Mouse (Mus musculus) cerebellum, postnatal 14 days (tissue): ENCODE measurements around the gene Ube2q1.

Experiments
- DNase-seq, 2 experiments: peaks; one replicate each; pipeline ENCODE4 v3.0.0; 2021; ENCODE audit warnings: mixed read lengths in 2 of 2

Ube2q1 gene

GRCm38 (mm10) chr3:89772968-89773709 lies at the start of gene Ube2q1:
Gene Ube2q1 (plus strand): TSS chr3:89773616.
- DNase-seq, result peak; percentile 98 to 99

- DNase-seq, result peak; percentile 43 to 54
These were observed 46.4 kb upstream of the Ube2q1 start for GRCm38 (mm10) chr3:89727028-89727427.

- no peak for DNase-seq
These were observed 44.6 kb upstream of the Ube2q1 start for GRCm38 (mm10) chr3:89728848-89729247.

GRCm38 (mm10) chr3:89730350-89731331 lies 42.8 kb upstream of the Ube2q1 start:
- DNase-seq, result peak; percentile 44 to 55

- DNase-seq, result no peak
These were observed 41.3 kb upstream of the Ube2q1 start for GRCm38 (mm10) chr3:89732091-89732490.

GRCm38 (mm10) chr3:89738509-89738908 lies 34.9 kb upstream of the Ube2q1 start:
- no peak for DNase-seq

GRCm38 (mm10) chr3:89752307-89752706 lies 21.1 kb upstream of the Ube2q1 start:
- DNase-seq, result peak in 1 of 2 experiments; percentile 46

- peak; percentile 75 to 81 for DNase-seq
These were observed 18.1 kb upstream of the Ube2q1 start for GRCm38 (mm10) chr3:89755283-89755682.

GRCm38 (mm10) chr3:89757851-89758250 lies 15.6 kb upstream of the Ube2q1 start:
- peak; percentile 55 to 73 for DNase-seq

- DNase-seq, result peak; percentile 79 to 88
These were observed 13.6 kb upstream of the Ube2q1 start for GRCm38 (mm10) chr3:89759786-89760185.

GRCm38 (mm10) chr3:89764119-89764724 lies 9.2 kb upstream of the Ube2q1 start, which contains the start of gene Chrnb2:
Gene Chrnb2 (minus strand): TSS chr3:89764632.
- DNase-seq, result peak; percentile 75 to 76

- no peak for DNase-seq
These were observed 3.8 kb upstream of the Ube2q1 start for GRCm38 (mm10) chr3:89769584-89769983.

- DNase-seq, result no peak
These were observed 2.9 kb upstream of the Ube2q1 start for GRCm38 (mm10) chr3:89770425-89771002.

GRCm38 (mm10) chr3:89772588-89772967 lies 838 bp upstream of the Ube2q1 start:
- peak; percentile 93 to 95 for DNase-seq

- peak; percentile 62 to 63 for DNase-seq
These were observed 360 bp downstream of the Ube2q1 start for GRCm38 (mm10) chr3:89773740-89774211.

GRCm38 (mm10) chr3:89774236-89774960 lies 982 bp downstream of the Ube2q1 start:
- no peak for DNase-seq

- DNase-seq, result no peak
These were observed 2.6 kb downstream of the Ube2q1 start for GRCm38 (mm10) chr3:89776001-89776400.

GRCm38 (mm10) chr3:89780102-89780501 lies 6.7 kb downstream of the Ube2q1 start:
- DNase-seq, result no peak

- no peak for DNase-seq
These were observed 8.2 kb downstream of the Ube2q1 start for GRCm38 (mm10) chr3:89781640-89782039.

GRCm38 (mm10) chr3:89784991-89785753 lies 11.8 kb downstream of the Ube2q1 start:
- DNase-seq, result peak; percentile 87 to 92

GRCm38 (mm10) chr3:89786275-89786674 lies 12.9 kb downstream of the Ube2q1 start:
- DNase-seq, result no peak
